Mouse (Mus musculus): ENCODE results near the gene Serpinb9.
"Not testable (repeated sequence)": the region's sequence is repeated elsewhere in the genome, so short reads cannot be mapped to it uniquely, and the experiment has no call there.

Gene Serpinb9

DNA sequence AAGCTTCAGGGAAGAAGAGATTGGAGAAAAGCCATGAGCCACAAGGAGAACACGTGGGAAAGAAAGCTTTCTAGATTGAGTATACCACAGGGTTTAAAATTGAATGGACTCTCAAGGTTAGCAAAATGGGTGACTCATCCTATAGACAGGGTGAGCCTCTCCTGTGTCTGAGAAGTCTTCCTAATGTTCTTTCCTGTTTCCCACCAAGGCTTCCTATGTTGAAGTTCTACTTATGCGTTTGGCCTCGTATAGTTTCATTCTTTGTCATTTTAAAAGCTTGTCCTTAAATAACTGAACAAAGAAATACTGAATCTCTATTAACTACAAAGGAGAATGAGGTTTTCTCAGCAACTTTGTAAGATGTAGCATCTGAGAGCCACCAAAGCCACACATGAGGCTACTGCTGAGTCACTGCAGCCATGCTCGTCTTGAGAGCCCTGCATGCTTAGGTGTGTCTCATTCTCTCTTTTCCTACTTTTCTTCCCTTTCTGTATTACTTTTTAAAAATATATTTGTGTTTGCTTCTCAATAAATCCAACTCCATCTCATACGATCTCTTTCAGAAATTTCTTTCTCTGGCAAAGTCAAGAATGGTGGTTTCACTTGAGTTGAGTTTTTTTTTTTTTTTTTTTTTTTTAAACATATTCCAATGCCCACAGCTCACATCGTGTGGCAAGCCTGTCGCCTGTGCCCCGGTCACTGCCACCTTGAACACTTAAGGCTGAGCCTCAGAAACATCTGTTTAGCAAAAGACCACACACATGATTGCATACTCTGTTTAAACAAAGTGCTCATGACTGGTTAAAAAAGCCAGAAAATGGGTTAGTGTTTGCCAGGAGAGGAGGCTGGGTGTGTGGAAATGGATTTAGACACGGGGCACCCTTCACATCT is 718 bp downstream of the Serpinb9 start:
- DNase-seq, result no peak

DNA sequence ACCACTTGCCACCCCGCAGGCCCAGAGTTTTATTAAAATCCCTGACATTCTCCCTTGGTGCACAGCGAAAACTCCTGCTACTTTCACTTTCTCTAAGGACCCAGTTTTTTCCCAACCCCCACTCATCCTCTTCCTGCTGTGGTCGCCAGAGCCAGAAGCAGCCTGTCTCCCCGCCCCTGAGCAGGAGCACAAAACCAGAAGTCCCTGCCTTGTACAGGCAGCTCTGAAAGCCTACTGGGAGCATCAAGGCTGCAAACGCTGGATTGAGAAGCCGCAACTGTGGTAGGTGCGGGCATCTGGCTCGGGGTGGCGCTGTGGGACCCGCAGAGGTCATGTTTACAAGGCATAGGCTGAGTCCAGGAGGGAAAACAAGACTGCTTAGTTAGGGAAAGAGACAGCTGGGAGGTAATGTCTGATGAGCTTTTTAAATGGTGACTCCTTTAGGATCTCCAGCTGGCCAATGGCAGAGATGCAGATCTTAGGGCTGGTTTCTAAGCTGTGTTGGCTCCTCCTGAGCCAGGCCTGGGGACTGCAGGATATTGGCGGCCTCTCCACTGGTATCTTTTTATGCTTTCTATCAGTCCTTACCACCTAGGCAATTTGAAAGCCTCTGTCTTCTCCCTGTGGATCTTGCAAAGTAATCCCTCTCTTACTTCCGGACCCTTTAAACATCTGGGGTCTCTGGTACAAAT is 1.5 kb downstream of the Serpinb9 start:
- DNase-seq, result peak; percentile 88

DNA sequence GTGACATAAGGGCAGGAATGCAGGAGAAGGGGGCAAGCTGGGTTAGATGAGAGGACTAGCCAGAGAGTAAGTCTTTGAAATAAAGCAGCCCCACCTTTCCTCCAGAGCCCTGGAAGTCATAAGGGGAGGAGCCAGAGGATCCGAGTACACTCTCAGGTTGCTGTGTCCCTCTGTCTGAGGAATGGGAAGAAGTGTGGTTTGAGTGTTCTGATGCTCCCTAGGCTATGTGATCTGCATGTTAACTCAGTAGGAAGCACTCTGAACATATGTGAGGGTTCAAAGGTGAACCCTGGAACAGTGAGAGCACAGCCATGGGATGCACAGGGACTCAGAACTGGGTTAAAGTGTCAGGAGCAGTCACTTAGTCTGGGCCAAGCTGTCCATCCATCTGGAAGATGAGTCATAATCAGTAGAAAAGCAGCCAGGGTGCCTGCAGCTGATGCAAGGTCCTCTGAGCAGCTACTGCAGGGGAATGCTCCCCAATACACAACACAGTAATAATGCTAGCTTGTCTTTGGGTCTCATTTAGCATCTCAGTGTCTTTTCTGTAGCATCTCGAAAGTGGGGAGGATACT is 2.5 kb downstream of the Serpinb9 start:
- no peak for DNase-seq

DNA sequence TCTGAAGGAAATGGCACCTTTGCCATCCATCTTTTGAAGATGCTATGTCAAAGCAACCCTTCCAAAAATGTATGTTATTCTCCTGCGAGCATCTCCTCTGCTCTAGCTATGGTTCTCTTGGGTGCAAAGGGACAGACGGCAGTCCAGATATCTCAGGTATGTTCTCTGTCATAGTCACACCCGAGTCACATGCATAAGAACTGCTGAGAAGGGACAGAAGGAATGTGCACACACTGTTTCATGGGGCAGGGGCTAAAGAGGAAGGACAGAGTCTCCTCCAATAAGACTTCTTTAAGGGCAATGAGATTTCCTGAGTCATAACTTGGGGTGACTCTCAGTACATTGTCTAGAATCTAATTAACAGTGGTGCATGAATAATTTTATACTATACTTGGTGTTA is 3.5 kb downstream of the Serpinb9 start:
- DNase-seq, result no peak

DNA sequence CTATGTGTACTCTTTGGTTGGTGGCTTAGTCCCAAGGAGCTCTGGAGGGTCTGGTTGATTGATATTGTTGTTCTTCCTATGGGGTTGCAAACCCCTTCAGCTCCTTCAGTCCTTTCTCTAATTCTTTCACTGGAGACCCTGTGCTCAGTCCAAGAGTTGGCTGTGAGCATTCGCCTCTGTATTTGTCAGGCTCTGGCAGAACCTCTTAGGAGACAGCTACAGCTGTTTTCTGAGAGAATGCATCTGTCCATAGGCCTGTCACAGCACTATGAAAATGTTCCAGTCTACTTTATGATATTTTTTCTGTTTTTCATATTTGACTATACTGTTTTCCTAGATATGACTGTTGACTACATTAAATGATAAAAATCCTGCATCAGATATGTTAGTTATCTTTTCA is 9.3 kb downstream of the Serpinb9 start:
- no peak for DNase-seq

DNA sequence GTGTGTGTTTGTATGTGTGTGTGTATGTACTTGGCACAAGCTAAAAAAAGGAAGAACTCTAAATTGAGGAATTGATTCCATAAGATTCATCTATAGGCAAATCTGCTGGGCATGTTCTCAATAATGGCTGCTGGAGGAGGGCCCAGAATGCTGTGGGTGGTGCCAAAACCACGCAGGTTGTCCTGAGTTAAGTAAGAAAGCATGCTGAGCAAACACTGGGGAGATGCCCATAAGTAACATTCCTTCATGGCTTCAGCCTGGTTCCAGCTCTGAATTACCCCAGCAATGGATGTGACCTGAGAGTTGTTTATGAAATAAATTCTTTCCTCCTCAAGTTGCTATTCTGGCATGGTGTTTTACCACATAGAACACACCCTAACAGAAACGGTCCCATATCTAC is 10.2 kb downstream of the Serpinb9 start:
- DNase-seq, result no peak

DNA sequence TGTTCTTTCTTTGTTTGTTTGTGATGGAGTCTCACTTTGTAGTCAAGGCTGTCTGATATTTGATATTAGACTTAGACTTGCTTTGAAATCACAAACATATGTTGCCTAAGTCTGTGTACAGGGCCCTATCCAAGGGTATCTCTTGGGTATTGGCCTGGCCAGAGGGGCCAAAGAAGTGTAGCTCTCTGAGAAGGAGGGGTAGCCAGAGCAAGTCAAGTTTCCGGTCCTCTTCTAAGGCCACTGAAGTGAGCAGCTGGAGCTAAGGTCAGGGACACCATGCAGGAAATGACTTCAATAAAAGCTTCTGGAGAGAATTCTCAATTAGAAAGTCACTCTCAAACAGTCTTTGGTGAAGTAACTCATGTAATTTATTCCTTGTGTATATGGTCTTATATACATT is 19.3 kb downstream of the Serpinb9 start:
- no peak for DNase-seq

DNA sequence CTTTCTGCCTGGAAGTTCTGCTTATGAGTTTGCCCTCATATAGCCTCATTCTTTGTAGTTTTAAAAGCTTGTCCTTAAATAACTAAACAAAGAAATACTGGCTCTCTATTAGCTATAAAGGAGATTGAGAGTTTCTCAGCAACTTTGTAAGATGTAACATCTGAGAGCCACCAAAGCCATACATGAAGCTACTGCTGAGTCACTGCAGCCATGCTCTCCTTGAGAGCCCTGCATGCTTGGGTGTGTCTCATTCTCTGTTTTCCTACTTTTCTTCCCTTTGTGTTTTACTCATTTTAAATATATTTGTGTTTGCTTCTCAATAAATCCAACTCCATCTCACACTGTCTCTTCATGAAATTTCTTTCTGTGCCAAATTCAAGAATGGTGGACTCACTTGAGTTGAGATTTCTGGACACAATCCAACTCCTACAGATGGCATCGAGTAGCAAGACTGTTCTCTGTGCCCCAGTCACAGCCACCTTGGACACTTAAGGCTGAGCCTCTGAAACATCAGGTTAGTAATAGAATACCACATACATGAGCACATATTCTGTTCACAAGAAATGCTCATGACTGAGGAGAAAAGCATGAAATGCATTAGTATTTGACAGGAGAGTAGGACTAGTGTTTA is 23.5 kb downstream of the Serpinb9 start:
- DNase-seq, result no peak

DNA sequence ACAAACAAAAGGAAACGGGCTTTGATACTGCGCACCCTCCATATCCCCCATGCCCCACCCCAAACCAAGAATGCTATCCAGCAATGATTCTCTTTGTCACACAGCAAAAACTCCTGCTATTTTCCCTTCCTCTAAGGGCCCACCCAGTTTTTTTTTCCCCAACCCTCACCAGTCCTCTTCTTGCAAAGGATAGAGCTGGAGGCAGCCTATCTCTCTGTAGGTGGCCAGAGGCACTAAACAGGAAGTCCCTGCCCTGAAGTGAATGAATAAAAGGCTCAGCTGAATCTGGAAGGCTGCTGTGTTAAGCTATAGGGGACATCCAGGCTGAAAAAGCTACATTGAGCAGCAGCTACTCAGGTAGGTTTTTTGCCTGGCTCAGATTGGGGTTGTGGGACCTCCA is 24.2 kb downstream of the Serpinb9 start, which contains the start of gene Serpinb9b:
TSS of gene Serpinb9b (plus strand) at position 173 of the 400 bp plus-strand sequence.
- no peak for DNase-seq

DNA sequence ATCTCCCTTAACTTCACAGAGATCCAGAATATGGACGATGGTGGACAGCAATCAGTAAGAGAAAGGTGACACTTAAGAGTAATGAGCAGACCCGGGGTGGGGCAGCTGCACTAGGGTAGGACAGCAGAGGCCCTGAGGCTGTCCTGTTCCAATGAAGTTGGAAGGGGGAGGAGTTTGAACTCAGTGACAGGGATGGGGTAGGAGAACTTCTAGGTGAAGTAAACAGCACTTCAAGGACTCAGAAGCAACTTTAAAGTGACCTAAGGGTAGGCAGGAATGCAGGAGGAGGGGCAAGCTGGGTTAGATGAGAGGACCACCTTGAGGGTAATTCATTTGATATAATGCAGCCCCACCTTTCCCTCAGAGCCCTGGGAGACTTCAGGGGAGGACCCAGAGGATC is 25.1 kb downstream of the Serpinb9 start:
- no peak for DNase-seq

DNA sequence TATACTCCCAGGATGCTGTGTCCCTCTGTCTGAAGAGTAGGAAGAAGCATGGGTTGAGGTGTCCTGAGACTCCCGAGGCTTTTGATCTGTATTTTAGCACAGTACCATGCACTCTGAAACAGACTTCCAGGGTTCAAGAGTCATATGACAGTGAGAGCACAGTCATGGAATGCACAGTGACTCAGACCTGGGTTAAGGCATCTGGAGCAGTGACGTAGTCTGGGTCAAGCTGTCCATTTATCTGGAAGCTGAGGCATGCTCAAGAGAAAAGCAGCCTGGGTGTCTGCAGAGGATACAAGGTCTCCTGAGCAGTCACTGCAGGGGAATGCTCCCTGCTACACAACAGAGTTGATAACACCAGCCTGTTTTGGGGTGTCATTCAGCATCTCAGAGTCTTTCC is 25.5 kb downstream of the Serpinb9 start:
- DNase-seq, result no peak

DNA sequence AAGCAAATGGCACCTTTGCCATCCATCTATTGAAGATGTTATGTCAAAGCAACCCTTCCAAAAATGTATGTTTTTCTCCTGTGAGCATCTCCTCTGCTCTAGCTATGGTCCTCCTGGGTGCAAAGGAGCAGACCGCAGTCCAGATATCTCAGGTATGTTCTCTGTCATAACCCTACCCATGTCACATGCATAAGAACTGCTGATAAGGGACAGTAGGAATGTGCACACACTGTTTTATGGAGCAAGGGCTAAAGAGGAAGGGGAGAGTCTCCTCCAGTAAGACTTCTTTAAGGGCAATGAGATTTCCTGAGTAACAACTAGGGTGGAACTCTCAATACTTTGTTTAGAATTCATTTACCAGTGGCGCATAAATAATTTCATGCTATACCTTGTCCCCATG is 26.4 kb downstream of the Serpinb9 start:
- not testable (repeated sequence) for DNase-seq

DNA sequence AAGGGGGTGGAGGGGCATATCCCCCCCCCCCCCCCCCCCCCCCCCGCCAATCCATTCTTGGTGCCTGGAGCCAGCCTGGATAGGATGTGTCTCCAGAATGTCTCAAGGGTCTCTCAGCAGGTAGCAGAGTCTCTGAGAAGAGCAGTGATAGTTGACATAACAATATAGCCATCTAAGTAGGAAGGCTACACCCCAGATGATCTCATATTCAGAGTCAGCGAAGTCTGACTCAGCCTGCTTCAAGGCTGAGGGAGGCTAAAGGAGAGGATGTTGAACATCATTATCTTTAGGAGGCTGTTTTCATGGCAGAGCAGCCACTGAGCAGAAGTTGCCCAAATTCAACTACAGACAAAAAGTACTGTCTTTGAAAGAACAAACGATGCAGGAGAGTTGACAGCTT is 27.2 kb downstream of the Serpinb9 start:
- no peak for DNase-seq

DNA sequence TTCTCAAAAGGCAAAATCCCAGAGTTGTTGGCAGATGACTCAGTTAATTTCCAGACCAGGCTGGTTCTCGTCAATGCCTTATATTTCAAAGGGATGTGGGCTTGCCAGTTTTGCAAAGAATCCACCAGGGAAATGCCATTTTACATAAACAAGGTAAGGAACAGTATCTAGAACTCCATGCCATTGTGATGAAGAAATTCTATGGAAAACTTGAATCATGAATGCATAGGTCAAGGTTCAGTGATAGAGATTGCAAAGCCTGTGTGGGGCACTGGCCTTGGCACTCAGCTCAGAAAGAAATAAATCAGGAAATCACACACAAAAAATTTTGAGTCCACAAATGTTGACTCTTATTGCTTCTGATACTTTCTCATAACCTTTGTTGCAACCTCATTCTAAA is 32.5 kb downstream of the Serpinb9 start:
- no peak for DNase-seq

DNA sequence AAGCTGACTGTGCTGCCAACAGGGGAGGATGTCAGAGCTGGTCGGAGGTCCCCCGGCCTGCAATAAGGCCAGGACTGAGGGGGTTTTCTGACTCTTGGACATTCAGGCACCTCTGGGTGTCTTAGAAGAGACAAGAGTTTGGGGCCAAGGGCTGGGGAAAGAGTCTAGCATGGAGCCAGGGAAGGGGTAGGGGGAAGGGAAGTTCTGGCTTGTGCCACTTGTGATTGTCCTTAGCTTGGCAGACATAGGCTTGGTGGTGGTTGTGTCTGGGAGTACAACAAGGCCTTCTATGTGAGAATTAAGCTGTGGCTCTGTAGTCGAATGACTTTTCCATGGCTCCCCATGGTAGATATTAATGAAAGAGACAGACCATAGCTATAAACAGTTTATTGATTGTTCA is 40.5 kb downstream of the Serpinb9 start:
- DNase-seq, result no peak

DNA sequence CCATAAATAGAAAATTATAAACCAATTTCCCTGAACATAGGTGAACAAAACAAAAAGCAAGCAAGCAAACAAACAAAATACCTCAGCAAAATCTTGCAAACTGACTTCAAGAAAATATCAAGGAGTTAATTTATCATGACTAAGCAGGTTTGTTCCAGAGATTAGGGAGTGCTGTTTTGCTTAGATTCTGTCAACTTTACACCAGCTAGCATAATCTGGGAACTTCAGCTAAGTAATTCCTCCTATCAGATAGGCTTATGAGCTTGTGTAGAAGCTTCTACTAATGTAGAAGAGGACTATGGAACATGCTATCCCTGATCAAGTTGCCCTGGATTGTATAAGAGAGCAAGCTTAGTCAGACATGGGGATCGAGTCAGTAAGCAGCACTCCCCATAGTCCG is 44.2 kb downstream of the Serpinb9 start:
- DNase-seq, result no peak

DNA sequence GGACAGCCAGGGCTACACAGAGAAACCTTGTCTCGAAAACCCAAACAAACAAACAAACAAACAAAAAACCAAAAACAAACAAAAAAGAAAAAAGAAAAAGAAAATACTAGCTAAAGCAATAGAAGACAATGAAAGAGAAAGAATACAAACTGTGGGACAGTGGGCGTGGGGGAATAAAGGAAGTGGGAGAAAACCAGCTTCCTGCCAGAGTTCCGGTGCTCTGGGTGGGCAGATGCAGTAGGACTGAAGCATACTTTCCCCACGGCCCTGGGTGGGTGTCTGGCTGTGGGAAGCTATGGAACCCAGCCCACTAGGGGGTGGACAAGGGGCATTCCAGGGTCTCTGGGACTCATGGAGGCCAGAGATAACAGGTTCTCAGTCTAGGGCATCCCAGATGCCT is 45.1 kb downstream of the Serpinb9 start:
- no peak for DNase-seq

DNA sequence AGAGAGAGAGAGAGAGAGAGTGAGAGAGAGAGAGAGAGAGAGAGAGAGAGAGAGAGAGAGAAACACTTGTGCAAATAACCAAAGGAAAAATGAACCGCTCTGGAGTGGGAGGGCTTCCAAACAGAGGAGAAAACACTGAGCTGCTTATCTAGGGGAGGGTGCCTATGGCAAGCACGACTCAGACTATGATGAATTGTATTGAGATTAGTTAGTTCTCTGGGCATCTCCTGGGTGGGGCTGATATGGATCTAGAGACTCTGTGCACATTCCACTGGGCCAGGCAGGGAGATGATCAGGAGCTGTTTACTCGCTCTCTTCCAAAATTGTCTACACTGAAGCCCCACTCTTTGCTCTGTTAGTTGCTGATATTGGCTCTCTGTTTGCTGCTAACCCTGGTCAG is 48.6 kb downstream of the Serpinb9 start:
- no peak for DNase-seq

DNA sequence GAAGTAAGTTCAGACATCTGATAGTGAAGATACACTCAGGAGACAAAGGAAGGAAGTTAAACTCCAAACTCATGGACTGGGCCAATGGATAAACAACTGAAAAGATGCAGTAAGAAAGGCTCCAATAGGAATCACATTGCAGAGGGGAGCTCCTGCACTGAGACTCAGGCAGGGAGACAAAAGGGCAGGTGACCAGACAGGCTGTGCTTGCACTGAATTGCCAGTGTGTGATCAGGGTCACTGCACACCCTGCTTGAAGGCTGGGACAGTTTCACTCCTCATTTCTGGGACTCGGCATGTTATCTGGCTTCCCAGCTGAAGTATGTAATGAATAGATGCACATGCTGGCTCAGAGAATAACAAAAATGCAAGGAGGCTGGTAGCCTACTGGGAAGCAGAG is 60.0 kb downstream of the Serpinb9 start:
- DNase-seq, result no peak
